Mouse (Mus musculus): ENCODE measurements around the gene Kcnd1.

DNA sequence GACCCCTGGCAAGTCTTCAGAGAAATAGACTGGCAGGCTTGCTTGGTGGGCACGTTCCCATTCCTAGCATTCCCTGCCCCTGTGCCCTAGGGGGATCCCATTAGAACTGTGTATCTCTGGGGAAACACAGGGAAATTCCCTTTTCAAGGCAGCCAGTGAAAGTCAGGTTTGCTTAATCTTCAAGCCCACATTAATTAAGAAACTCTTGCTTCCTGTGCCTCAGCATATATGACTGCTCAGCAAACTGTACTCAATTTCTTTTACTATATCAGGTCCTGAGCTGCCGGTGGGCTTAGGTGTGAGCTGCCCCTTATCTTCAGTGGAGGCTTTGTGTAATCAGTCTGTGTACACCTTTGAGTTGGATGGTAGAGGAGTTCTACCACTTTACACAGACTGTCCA is 43.7 kb downstream of the Kcnd1 start:
- TF ChIP-seq CTCF (IDR thresholded peaks at IDR 0.05; ENCODE audit: extremely low read depth, insufficient read depth, low read length) = no peak
- TF ChIP-seq POLR2A (IDR thresholded peaks at IDR 0.05; ENCODE audit: extremely low read depth, insufficient read depth, low read length) = no peak
